Mouse (Mus musculus) C2C12 (cell line): Measurements from ENCODE around the gene Tmeff2. TPM values are rescaled to one million over a fixed set of nuclear protein-coding genes. Genes with fewer than 3 reads are reported as not detected.

ENCODE experiments used
- H3K27me3 ChIP-seq: one replicate; pipeline ENCODE4 v1.6.1; 2011; ENCODE audit not compliant: control insufficient read depth, insufficient read depth, insufficient read length
- H3K36me3 ChIP-seq: one replicate; pipeline ENCODE4 v1.6.1; 2011; ENCODE audit not compliant: control insufficient read depth, insufficient read depth
- H3K4me3 ChIP-seq: one replicate; pipeline ENCODE4 v1.5.1; 2011; ENCODE audit warnings: mild to moderate bottlenecking, control low read depth; ENCODE audit not compliant: poor library complexity, insufficient read depth, severe bottlenecking
- H3K79me2 ChIP-seq: one replicate; pipeline ENCODE4 v1.6.1; 2011; ENCODE audit not compliant: control insufficient read depth, insufficient read depth
- H3K79me3 ChIP-seq: one replicate; pipeline ENCODE4 v1.6.1; 2011; ENCODE audit warnings: low read depth, control low read depth
- H3ac ChIP-seq: one replicate; pipeline ENCODE3; 2011; ENCODE audit warnings: low read depth; ENCODE audit not compliant: control insufficient read depth, insufficient read length
- CEBPB ChIP-seq: IDR thresholded peaks from one replicate; pipeline ENCODE4 v1.6.1; 2011; ENCODE audit warnings: low read depth, mild to moderate bottlenecking, control low read depth, moderate library complexity
- CTCF ChIP-seq: IDR thresholded peaks from one replicate; pipeline ENCODE4 v1.5.1; 2011; ENCODE audit not compliant: control insufficient read depth, insufficient read depth, insufficient read length
- FOSL1 ChIP-seq: IDR thresholded peaks from one replicate; pipeline ENCODE4 v1.8.0; 2011; ENCODE audit warnings: mild to moderate bottlenecking, low read length; ENCODE audit not compliant: poor library complexity, insufficient read depth, severe bottlenecking
- MAX ChIP-seq: IDR thresholded peaks from one replicate; pipeline ENCODE4 v1.6.1; 2011; ENCODE audit warnings: mild to moderate bottlenecking, control low read depth
- MYOD1 ChIP-seq: IDR thresholded peaks from one replicate; pipeline ENCODE4 v1.6.1; 2011; ENCODE audit warnings: low read depth; ENCODE audit not compliant: control insufficient read depth, insufficient read length
- MYOG ChIP-seq: IDR thresholded peaks from one replicate; pipeline ENCODE4 v1.6.1; 2011; ENCODE audit not compliant: control insufficient read depth, insufficient read length; ENCODE audit errors: extremely low read depth
- USF1 ChIP-seq: IDR thresholded peaks from one replicate; pipeline ENCODE4 v1.6.1; 2011; ENCODE audit warnings: low read depth, mild to moderate bottlenecking, control low read depth, moderate library complexity
- polyA plus RNA-seq: library from polyadenylated mRNA; unstranded; fragments of >200 nt; fragmentation: generic; extraction: Trizol; gene quantifications from one replicate; pipeline ENCODE4 v1.2.1, GENCODE M21; 2012; ENCODE audit warnings: missing spikeins

Tmeff2 gene
- polyA plus RNA-seq, 1 experiment, result 2.4 TPM

- H3K36me3 ChIP-seq, result no peaks in the 10 kb centered on the region
- no peaks in the 10 kb centered on the region for H3K79me3 ChIP-seq
- no peak overlapping the region for H3ac ChIP-seq
- no peaks in the 10 kb centered on the region for H3K79me2 ChIP-seq
- H3K27me3 ChIP-seq, result no peaks in the 10 kb centered on the region
- no peak overlapping the region for H3K4me3 ChIP-seq
- TF ChIP-seq USF1 (no peak), CTCF (no peak), MAX (no peak), MYOG (no peak), FOSL1 (no peak), CEBPB (no peak), MYOD1 (no peak)
Measured at GRCm38 (mm10) chr1:51101034-51101590, 200.7 kb downstream of the Tmeff2 start.

GRCm38 (mm10) chr1:51104698-51105097 lies 204.3 kb downstream of the Tmeff2 start:
- H3ac ChIP-seq, result no peak overlapping the region
- TF ChIP-seq CEBPB, result no peak
- TF ChIP-seq MYOD1, result no peak
- no peak for TF ChIP-seq MYOG
- TF ChIP-seq CTCF, result no peak
- no peak for TF ChIP-seq MAX
- no peak for TF ChIP-seq USF1
- TF ChIP-seq FOSL1, result no peak
- no peaks in the 10 kb centered on the region for H3K79me2 ChIP-seq
- no peaks in the 10 kb centered on the region for H3K79me3 ChIP-seq
- H3K27me3 ChIP-seq, result no peaks in the 10 kb centered on the region
- H3K36me3 ChIP-seq, result no peaks in the 10 kb centered on the region
- no peak overlapping the region for H3K4me3 ChIP-seq

GRCm38 (mm10) chr1:51106401-51106920 lies 206.0 kb downstream of the Tmeff2 start:
- Histone ChIP-seq H3ac (no peak overlapping the region), H3K4me3 (no peak overlapping the region), H3K27me3 (no peaks in the 10 kb centered on the region), H3K79me3 (no peaks in the 10 kb centered on the region), H3K36me3 (no peaks in the 10 kb centered on the region), H3K79me2 (no peaks in the 10 kb centered on the region)
- TF ChIP-seq MYOG, result no peak
- TF ChIP-seq MYOD1, result no peak
- no peak for TF ChIP-seq CTCF
- no peak for TF ChIP-seq MAX
- TF ChIP-seq FOSL1, result no peak
- TF ChIP-seq USF1, result no peak
- no peak for TF ChIP-seq CEBPB

GRCm38 (mm10) chr1:51107299-51107698 lies 206.9 kb downstream of the Tmeff2 start:
- TF ChIP-seq FOSL1, result no peak
- no peak for TF ChIP-seq USF1
- TF ChIP-seq CEBPB, result no peak
- TF ChIP-seq MYOG, result no peak
- no peak for TF ChIP-seq CTCF
- no peak for TF ChIP-seq MYOD1
- TF ChIP-seq MAX, result no peak
- Histone ChIP-seq H3K4me3 (no peak overlapping the region), H3K36me3 (no peaks in the 10 kb centered on the region), H3K79me3 (no peaks in the 10 kb centered on the region), H3K27me3 (no peaks in the 10 kb centered on the region), H3K79me2 (no peaks in the 10 kb centered on the region), H3ac (no peak overlapping the region)

- H3K79me3 ChIP-seq, result no peaks in the 10 kb centered on the region
- TF ChIP-seq FOSL1 (no peak), USF1 (no peak), MAX (no peak), MYOG (no peak), CEBPB (no peak), MYOD1 (no peak), CTCF (no peak)
Measured at GRCm38 (mm10) chr1:51114721-51115120, 214.3 kb downstream of the Tmeff2 start.

GRCm38 (mm10) chr1:51115761-51116160 lies 215.3 kb downstream of the Tmeff2 start:
- TF ChIP-seq CTCF (no peak), USF1 (no peak), MYOG (no peak), MYOD1 (no peak), FOSL1 (no peak), MAX (no peak), CEBPB (no peak)
- Histone ChIP-seq H3ac (no peak overlapping the region), H3K36me3 (no peaks in the 10 kb centered on the region), H3K79me2 (no peaks in the 10 kb centered on the region), H3K79me3 (no peaks in the 10 kb centered on the region), H3K27me3 (no peaks in the 10 kb centered on the region), H3K4me3 (no peak overlapping the region)

More at GRCm38 (mm10) chr1:51114721-51115120, 214.3 kb downstream of the Tmeff2 start:
- no peaks in the 10 kb centered on the region for H3K36me3 ChIP-seq
- H3K27me3 ChIP-seq, result no peaks in the 10 kb centered on the region
- H3K4me3 ChIP-seq, result no peak overlapping the region
- no peaks in the 10 kb centered on the region for H3K79me2 ChIP-seq
- no peak overlapping the region for H3ac ChIP-seq
